Mouse (Mus musculus) bone marrow, adult 2 months (tissue): ENCODE results near the gene St7l.

Experiments used
- CTCF ChIP-seq: fragments of 200-500 bp; IDR thresholded peaks from 2 replicates; pipeline ENCODE4 v1.5.1; 2011; ENCODE audit warnings: low read length, control low read depth; ENCODE audit not compliant: control insufficient read depth, insufficient read depth
- POLR2A ChIP-seq: fragments of 200-500 bp; IDR thresholded peaks from 2 replicates; pipeline ENCODE4 v1.6.1; 2011; ENCODE audit warnings: low read depth, mild to moderate bottlenecking, control low read depth, low read length, borderline replicate concordance; ENCODE audit not compliant: control insufficient read depth

DNA sequence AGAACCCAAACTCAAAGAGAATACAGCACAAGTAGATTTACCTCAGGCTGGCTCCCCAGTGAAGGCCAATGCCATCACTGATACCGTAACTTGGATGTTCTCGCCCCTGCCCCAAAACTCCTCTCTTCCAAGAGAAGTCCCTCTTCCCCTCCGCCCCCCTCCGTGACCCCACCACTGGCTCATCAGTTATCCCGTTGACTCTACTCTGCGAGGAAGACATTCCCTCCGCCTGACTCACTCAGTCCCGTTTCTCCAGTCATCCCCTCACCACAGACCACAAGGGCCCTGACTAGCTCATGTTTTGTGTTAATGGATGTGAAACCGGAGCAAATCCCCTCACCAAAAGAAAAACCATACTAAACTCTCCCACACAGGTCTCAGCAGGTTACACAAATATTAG lies 81.1 kb downstream of the St7l start:
- TF ChIP-seq CTCF, result no peak
- TF ChIP-seq POLR2A, result no peak
